Mouse (Mus musculus) kidney, postnatal 0 days (tissue): Measurements from ENCODE around the gene Dlgap3. TPM values are rescaled to one million over a fixed set of nuclear protein-coding genes. Genes with fewer than 3 reads are reported as not detected.

ENCODE experiments used
- ATAC-seq: fragments of 200-750 bp; cut with Nextera tagmentation; replicated peaks from 2 replicates; pipeline ENCODE4 v1.8.0; 2017; ENCODE audit warnings: low read depth, moderate number of reproducible peaks, moderate TSS enrichment, moderate library complexity; ENCODE audit not compliant: low FRiP score
- DNase-seq: peaks from one replicate; pipeline ENCODE4 v3.0.0-alpha.2; 2016; ENCODE audit warnings: low spot score
- H3K27ac ChIP-seq: fragments of 300-500 bp; sonication (generic); 2 replicates; pipeline ENCODE4 v1.5.1; 2014; ENCODE audit warnings: mild to moderate bottlenecking
- H3K27me3 ChIP-seq: fragments of 300-500 bp; sonication (generic); 2 replicates; pipeline ENCODE4 v1.6.1; 2014; ENCODE audit warnings: low read length, mixed read lengths; ENCODE audit not compliant: insufficient read depth
- H3K36me3 ChIP-seq: fragments of 300-500 bp; sonication (generic); 2 replicates; pipeline ENCODE4 v1.6.1; 2014; ENCODE audit warnings: low read length, mixed read lengths; ENCODE audit not compliant: insufficient read depth
- H3K4me1 ChIP-seq: fragments of 300-500 bp; sonication (generic); replicated peaks from 2 replicates; pipeline ENCODE4 v1.6.1; 2014; ENCODE audit warnings: antibody characterized with exemption, low read length, mixed read lengths; ENCODE audit not compliant: insufficient read depth
- H3K4me2 ChIP-seq: fragments of 300-500 bp; sonication (generic); 2 replicates; pipeline ENCODE4 v1.6.1; 2014; ENCODE audit warnings: mild to moderate bottlenecking, low read length, moderate library complexity, mixed read lengths
- H3K4me3 ChIP-seq: fragments of 300-500 bp; sonication (generic); replicated peaks from 2 replicates; pipeline ENCODE4 v1.5.1; 2014; ENCODE audit warnings: low read depth, low read length
- H3K9ac ChIP-seq: fragments of 300-500 bp; sonication (generic); 2 replicates; pipeline ENCODE4 v1.6.1; 2014; ENCODE audit warnings: low read depth, low read length
- H3K9me3 ChIP-seq: fragments of 300-500 bp; sonication (generic); replicated peaks from 2 replicates; pipeline ENCODE4 v1.6.1; 2016; ENCODE audit warnings: low read length, inconsistent platforms, mixed read lengths
- CTCF ChIP-seq: IDR thresholded peaks from 2 replicates; pipeline ENCODE4 v1.5.1; 2016; ENCODE audit warnings: antibody characterized with exemption, low read depth, mild to moderate bottlenecking, moderate library complexity
- WGBS: fragments of 180-500 bp; shearing (Covaris S2); extraction: QIAGEN DNeasy Blood & Tissue Kit; methylation state at CpG from one replicate; pipeline ENCODE4 v1.1.7; 2014; 5-methylcytosine and 5-hydroxymethylcytosine counted together
- polyA plus RNA-seq: library from polyadenylated mRNA; unstranded; fragments of >200 nt; fragmentation: Nextera tagmentation; extraction: Ambion mirVana; gene quantifications from 2 replicates; pipeline ENCODE4 v1.2.1, GENCODE M21; 2015

The Dlgap3 gene
- polyA plus RNA-seq, 1 experiment from 2014 or later, result 0.24 TPM

DNA sequence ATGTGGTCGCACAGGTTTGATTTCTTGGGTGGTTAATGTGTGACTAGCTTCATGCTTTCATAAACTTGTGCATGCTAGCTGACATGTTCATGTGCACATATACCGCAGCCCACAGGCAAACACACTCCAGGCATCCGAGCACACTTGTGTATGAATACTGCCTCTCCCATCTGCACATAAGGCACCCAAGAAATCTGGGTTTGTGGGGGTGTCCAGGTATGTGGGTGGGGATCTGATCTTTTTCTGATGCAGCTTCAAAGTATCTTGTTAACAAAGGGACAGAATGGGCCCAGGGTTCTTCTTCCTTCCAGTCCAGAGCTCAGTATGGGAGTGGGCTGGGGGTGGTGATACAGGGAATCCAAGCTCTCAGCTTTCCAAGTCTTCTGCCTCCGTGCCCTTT, 3.6 kb downstream of the Dlgap3 start:
- no peak for ATAC-seq
- Histone ChIP-seq H3K4me3 (no peak overlapping the region), H3K27ac (no peak overlapping the region), H3K27me3 (peaks cover 26% of the 10 kb centered on the region), H3K9me3 (no peaks in the 10 kb centered on the region), H3K36me3 (no peaks in the 10 kb centered on the region), H3K4me2 (no peak overlapping the region), H3K4me1 (peaks cover 11% of the 10 kb centered on the region), H3K9ac (no peak overlapping the region)
- WGBS, result 54% methylated on average over 4 of the region's 4 CpGs
- DNase-seq, result no peak
- TF ChIP-seq CTCF, result no peak

DNA sequence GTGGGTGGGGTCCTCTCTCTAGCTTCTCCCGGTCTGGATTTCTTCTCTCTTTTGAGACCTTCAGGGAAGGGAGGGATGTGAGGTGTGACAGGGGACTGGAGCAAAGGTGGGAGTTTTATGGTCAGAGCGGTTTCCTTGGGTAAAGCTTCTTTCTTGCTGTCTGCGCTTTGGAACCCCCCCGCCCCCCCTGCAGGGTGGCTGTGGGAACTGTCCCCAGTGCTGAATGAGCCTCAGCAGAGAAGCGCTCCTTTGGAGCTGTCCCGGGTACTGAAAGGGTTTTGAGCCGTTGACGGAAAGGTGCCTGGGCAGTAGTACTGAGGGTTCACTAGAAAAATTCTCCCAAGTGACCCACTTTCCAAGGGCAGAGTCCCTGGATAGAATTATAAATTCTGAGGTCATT, 4.5 kb downstream of the Dlgap3 start:
- Histone ChIP-seq H3K4me2 (no peak overlapping the region), H3K4me3 (no peak overlapping the region), H3K36me3 (no peaks in the 10 kb centered on the region), H3K27me3 (peaks cover 17% of the 10 kb centered on the region), H3K9me3 (no peaks in the 10 kb centered on the region), H3K27ac (no peak overlapping the region), H3K4me1 (peaks cover 7% of the 10 kb centered on the region; the same call in 1 of the 2 replicates), H3K9ac (no peak overlapping the region)
- 2% methylated on average over 8 of the region's 8 CpGs for WGBS
- peak; percentile 87 for DNase-seq
- TF ChIP-seq CTCF, result peak; percentile 21; the same call in 1 of the 2 replicates
- no peak for ATAC-seq

DNA sequence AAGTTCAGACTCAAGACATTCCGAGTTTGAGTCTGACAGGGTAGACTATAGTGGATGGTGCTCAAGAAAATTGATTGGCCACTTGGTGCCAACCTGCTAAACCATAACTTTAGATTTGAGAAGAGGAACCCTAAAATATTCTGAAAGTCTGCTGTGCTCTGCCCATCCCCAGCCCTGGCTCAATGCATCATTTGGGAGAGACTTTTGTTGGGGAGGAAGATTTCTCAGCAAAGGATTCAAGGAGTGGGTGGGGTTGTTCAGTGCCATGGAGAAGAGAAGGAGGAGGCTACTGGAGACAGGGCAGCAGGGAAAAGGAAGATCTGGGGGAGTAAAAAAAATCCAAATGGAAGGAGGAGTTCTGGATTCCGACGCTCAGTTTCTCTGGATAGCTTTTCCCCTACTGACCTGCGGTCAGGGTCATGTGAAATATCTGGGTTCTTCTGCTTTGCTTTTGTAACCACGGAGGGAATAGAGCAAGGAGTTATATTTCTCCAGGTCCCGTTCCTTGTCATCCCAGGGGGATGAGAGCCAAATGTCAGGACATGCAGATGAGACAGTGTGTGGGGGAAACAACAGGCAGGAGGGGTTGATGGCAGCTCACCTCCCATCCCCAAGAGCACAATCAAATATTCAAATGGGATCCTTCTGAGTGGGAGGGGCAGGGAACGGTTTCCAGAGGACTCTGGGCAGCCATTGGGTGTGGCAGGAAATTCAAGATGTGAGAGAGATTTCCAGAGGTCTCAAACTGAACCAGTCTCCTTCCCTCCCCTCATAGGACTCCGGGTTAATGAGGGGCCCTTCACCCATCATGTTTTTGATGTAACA, 5.3 kb downstream of the Dlgap3 start:
- H3K27me3 ChIP-seq, result peaks cover 13% of the 10 kb centered on the region
- TF ChIP-seq CTCF, result no peak
- no peak for DNase-seq
- H3K36me3 ChIP-seq, result no peaks in the 10 kb centered on the region
- no peak overlapping the region for H3K9ac ChIP-seq
- WGBS, result 51% methylated on average over 8 of the region's 8 CpGs
- H3K9me3 ChIP-seq, result no peaks in the 10 kb centered on the region
- no peak overlapping the region for H3K4me2 ChIP-seq
- no peak overlapping the region for H3K27ac ChIP-seq
- peaks cover 3% of the 10 kb centered on the region; the same call in 1 of the 2 replicates for H3K4me1 ChIP-seq
- H3K4me3 ChIP-seq, result no peak overlapping the region
- ATAC-seq, result no peak

DNA sequence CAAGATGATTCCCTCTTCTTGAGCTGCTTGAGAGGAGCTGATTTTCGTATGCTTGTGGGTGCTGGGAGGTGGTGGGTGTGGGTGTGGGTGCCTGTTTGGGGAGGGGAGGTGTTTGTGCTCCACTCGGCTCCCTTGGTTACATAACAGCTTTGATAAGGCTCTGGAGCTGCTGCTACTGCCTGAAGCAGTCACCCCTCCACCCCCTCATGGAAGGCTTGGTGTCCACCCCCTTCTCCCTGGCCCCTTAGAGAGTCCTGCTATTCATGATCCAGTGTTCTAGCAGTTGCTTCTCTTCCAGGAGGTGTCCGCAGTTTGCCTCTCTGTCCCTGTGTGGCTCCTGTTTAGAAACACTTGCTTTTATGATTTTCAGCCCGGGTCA, 5.9 kb downstream of the Dlgap3 start:
- TF ChIP-seq CTCF, result no peak
- no peak overlapping the region for H3K27ac ChIP-seq
- DNase-seq (no peak), ATAC-seq (no peak)
- H3K4me3 ChIP-seq, result no peak overlapping the region
- H3K4me2 ChIP-seq, result no peak overlapping the region
- H3K9me3 ChIP-seq, result no peaks in the 10 kb centered on the region
- WGBS, result 48% methylated on average over 4 of the region's 4 CpGs
- H3K36me3 ChIP-seq, result no peaks in the 10 kb centered on the region
- no peak overlapping the region for H3K9ac ChIP-seq
- no peaks in the 10 kb centered on the region for H3K4me1 ChIP-seq
- H3K27me3 ChIP-seq, result peaks cover 7% of the 10 kb centered on the region; the same call in 1 of the 2 replicates

DNA sequence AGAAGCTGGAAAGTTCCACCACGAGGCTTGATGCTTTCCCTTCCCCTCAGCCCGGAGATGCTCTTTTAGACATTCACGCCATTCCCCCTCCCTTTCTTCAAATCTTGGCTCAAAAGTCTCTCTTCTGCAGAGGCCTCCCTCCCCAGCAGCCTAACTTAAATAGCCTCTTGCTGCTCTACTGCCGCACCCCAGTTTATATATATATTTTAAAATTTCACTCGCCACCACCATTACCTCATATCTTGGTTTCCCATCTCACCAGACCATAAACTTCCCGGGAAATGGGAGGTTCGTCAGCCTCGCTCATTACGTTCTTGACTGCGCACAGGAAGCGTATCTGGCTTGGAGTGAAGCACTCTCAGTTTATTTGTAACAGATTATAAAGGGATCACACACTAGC, 9.0 kb downstream of the Dlgap3 start:
- ATAC-seq, result no peak
- no peak for TF ChIP-seq CTCF
- no peak for DNase-seq
- H3K4me2 ChIP-seq, result no peak overlapping the region
- WGBS, result 65% methylated on average over 11 of the region's 11 CpGs
- no peak overlapping the region for H3K9ac ChIP-seq
- peaks cover under 1% of the 10 kb centered on the region; the same call in 1 of the 2 replicates for H3K27me3 ChIP-seq
- H3K9me3 ChIP-seq, result no peaks in the 10 kb centered on the region
- no peaks in the 10 kb centered on the region for H3K4me1 ChIP-seq
- no peak overlapping the region for H3K27ac ChIP-seq
- H3K4me3 ChIP-seq, result no peak overlapping the region
- no peaks in the 10 kb centered on the region for H3K36me3 ChIP-seq

DNA sequence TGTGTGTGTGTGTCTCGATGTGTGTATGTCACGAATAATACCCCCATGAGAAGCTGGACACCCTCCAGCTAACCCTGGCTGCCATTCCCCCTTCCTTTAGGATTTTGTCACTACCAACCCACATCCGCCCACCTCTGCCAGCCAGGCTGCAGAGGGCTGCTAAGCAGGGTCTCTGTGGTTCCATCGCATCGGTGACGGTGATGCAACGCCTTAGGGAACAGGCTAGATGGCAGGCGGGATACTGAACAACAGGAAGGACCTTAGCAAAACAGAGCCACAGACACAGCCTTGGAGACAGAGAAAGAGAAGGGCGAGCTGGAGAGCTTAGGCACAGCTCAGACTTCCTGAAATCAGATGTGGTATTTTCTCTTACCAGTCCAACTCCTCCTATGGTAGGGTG, 9.7 kb downstream of the Dlgap3 start:
- H3K4me2 ChIP-seq, result no peak overlapping the region
- no peaks in the 10 kb centered on the region for H3K36me3 ChIP-seq
- H3K4me1 ChIP-seq, result no peaks in the 10 kb centered on the region
- no peaks in the 10 kb centered on the region for H3K27me3 ChIP-seq
- no peak overlapping the region for H3K9ac ChIP-seq
- no peaks in the 10 kb centered on the region for H3K9me3 ChIP-seq
- H3K4me3 ChIP-seq, result no peak overlapping the region
- no peak for TF ChIP-seq CTCF
- DNase-seq (no peak), ATAC-seq (no peak)
- 50% methylated on average over 9 of the region's 9 CpGs for WGBS
- H3K27ac ChIP-seq, result no peak overlapping the region
